Mouse (Mus musculus) CH12.LX (cell line): ENCODE results near the gene Isyna1. TPM values are rescaled to one million over a fixed set of nuclear protein-coding genes. Genes with fewer than 3 reads are reported as not detected.

Source experiments
- DNase-seq: peaks from one replicate; pipeline ENCODE4 v3.0.0-alpha.2; 2013; ENCODE audit errors: extremely low read depth
- H3K27ac ChIP-seq: 2 replicates; pipeline ENCODE4 v1.5.1; 2012; ENCODE audit warnings: low read depth, mild to moderate bottlenecking, control low read depth, moderate library complexity; ENCODE audit not compliant: insufficient read depth
- H3K27me3 ChIP-seq: replicated peaks from 2 replicates; pipeline ENCODE3; 2012; ENCODE audit warnings: inconsistent platforms
- H3K36me3 ChIP-seq, 2 experiments: replicated peaks in 1 of 2; 2 replicates each; pipeline versions ENCODE3 to v1.6.1; 2012; ENCODE audit warnings: inconsistent platforms in 1 of 2, low read length in 1 of 2, mild to moderate bottlenecking in 1 of 2, mixed read lengths in 1 of 2, moderate library complexity in 1 of 2; ENCODE audit not compliant: control insufficient read depth in 1 of 2, insufficient read depth in 1 of 2
- H3K4me1 ChIP-seq, 2 experiments: 2 replicates each; pipeline ENCODE4 v1.6.1; 2012; ENCODE audit warnings: inconsistent platforms in 1 of 2, moderate library complexity in 1 of 2; ENCODE audit not compliant: insufficient read depth in 2 of 2, control insufficient read depth in 1 of 2
- H3K4me2 ChIP-seq: 2 replicates; pipeline ENCODE4 v1.6.1; 2012; ENCODE audit warnings: low read depth, mild to moderate bottlenecking, control low read depth; ENCODE audit not compliant: poor library complexity, insufficient read depth, severe bottlenecking
- H3K4me3 ChIP-seq, 3 experiments: fragments of 150-350 bp in 1 of 3; sonication (generic) in 1 of 3; replicated peaks in 1 of 3; 2 replicates each; pipeline versions ENCODE3 to v1.5.1; 2011 to 2012; ENCODE audit warnings: low read depth in 2 of 3, low read length in 2 of 3, mild to moderate bottlenecking in 2 of 3, moderate library complexity in 2 of 3, control low read depth in 1 of 3, improper control_type of control experiment in 1 of 3, inconsistent platforms in 1 of 3, mixed read lengths in 1 of 3; ENCODE audit not compliant: poor library complexity in 1 of 3
- H3K79me2 ChIP-seq: replicated peaks from 2 replicates; pipeline ENCODE4 v1.6.1; 2012; ENCODE audit warnings: mild to moderate bottlenecking, moderate library complexity; ENCODE audit not compliant: control insufficient read depth, poor library complexity, insufficient read depth, severe bottlenecking; ENCODE audit errors: extremely low read depth
- H3K9ac ChIP-seq: 2 replicates; pipeline ENCODE4 v1.6.1; 2012; ENCODE audit warnings: low read depth, mild to moderate bottlenecking, control low read depth, moderate library complexity; ENCODE audit not compliant: insufficient read depth
- H3K9me3 ChIP-seq: replicated peaks from 2 replicates; pipeline ENCODE3; 2012; ENCODE audit warnings: low read length, inconsistent platforms, mixed read lengths
- CHD1 ChIP-seq: IDR thresholded peaks from 2 replicates; pipeline ENCODE4 v1.6.1; 2012; ENCODE audit warnings: low read depth, low read length, improper control_type of control experiment, inconsistent platforms
- CTCF ChIP-seq, 2 experiments: IDR thresholded peaks in 1 of 2; conservative IDR thresholded peaks in 1 of 2; 2 replicates each; pipeline ENCODE4 v1.5.1; 2011 to 2012; ENCODE audit warnings: low read depth in 2 of 2, low read length in 2 of 2, improper control_type of control experiment in 1 of 2, inconsistent platforms in 1 of 2, mild to moderate bottlenecking in 1 of 2, moderate library complexity in 1 of 2
- E2F4 ChIP-seq: IDR thresholded peaks from 2 replicates; pipeline ENCODE4 v1.6.1; 2011; ENCODE audit warnings: low read depth, low read length, improper control_type of control experiment; ENCODE audit not compliant: insufficient replicate concordance
- ETS1 ChIP-seq: conservative IDR thresholded peaks from 2 replicates; pipeline ENCODE4 v1.6.1; 2012; ENCODE audit warnings: low read depth, mild to moderate bottlenecking, inconsistent platforms, low read length, improper control_type of control experiment, moderate library complexity
- JUND ChIP-seq: conservative IDR thresholded peaks from 2 replicates; pipeline ENCODE4 v1.6.1; 2011; ENCODE audit warnings: low read depth, low read length, improper control_type of control experiment
- MAFK ChIP-seq: IDR thresholded peaks from 2 replicates; pipeline ENCODE4 v1.6.1; 2011; ENCODE audit warnings: low read length, improper control_type of control experiment; ENCODE audit not compliant: insufficient replicate concordance
- MAZ ChIP-seq: IDR thresholded peaks from 2 replicates; pipeline ENCODE4 v1.6.1; 2012; ENCODE audit warnings: low read depth, mild to moderate bottlenecking, inconsistent platforms, low read length, improper control_type of control experiment, moderate library complexity
- MEF2A ChIP-seq: IDR thresholded peaks from 2 replicates; pipeline ENCODE4 v1.6.1; 2014; ENCODE audit warnings: low read depth, mild to moderate bottlenecking, inconsistent platforms, low read length, improper control_type of control experiment, borderline replicate concordance
- MXI1 ChIP-seq: IDR thresholded peaks from 2 replicates; pipeline ENCODE4 v1.6.1; 2011; ENCODE audit warnings: mild to moderate bottlenecking, low read depth, low read length, improper control_type of control experiment
- MYC ChIP-seq: IDR thresholded peaks from 2 replicates; pipeline ENCODE4 v1.6.1; 2011; ENCODE audit warnings: low read depth, mild to moderate bottlenecking, improper control_type of control experiment, low read length
- NELFE ChIP-seq: IDR thresholded peaks from 2 replicates; pipeline ENCODE4 v1.6.1; 2011; ENCODE audit warnings: low read depth, low read length, improper control_type of control experiment
- NRF1 ChIP-seq: IDR thresholded peaks from 2 replicates; pipeline ENCODE4 v1.6.1; 2014; ENCODE audit warnings: low read depth, mild to moderate bottlenecking, inconsistent platforms, low read length, improper control_type of control experiment, moderate library complexity
- PAX5 ChIP-seq: IDR thresholded peaks from 2 replicates; pipeline ENCODE4 v1.6.1; 2012; ENCODE audit warnings: low read length, inconsistent platforms, mixed read lengths
- POLR2AphosphoS2 ChIP-seq: IDR thresholded peaks from 2 replicates; pipeline ENCODE4 v1.6.1; 2011; ENCODE audit warnings: low read depth, low read length, improper control_type of control experiment
- SIN3A ChIP-seq: IDR thresholded peaks from 2 replicates; pipeline ENCODE4 v1.6.1; 2012; ENCODE audit warnings: low read length, improper control_type of control experiment, inconsistent platforms
- SMC3 ChIP-seq: IDR thresholded peaks from 2 replicates; pipeline ENCODE4 v1.6.1; 2011; ENCODE audit warnings: low read depth, low read length, improper control_type of control experiment
- ZKSCAN1 ChIP-seq: IDR thresholded peaks from 2 replicates; pipeline ENCODE4 v1.6.1; 2012; ENCODE audit warnings: low read depth, inconsistent platforms, low read length, improper control_type of control experiment, borderline replicate concordance
- dilution Hi-C: fragments of 300-500 bp; cut with MboI; formaldehyde crosslinking; loops from 2 replicates; pipeline ENCODE4 v1.14.3; 2020; ENCODE audit warnings: low sequenced_read_pairs; ENCODE audit not compliant: extremely low pct_unique_long_range_greater_than_20kb, extremely low pct_ligation_motif_present
- in situ Hi-C: fragments of 300-500 bp; cut with MboI; formaldehyde crosslinking; loops from 3 replicates; pipeline ENCODE4 v1.14.3; 2019; ENCODE audit warnings: low sequenced_read_pairs, low pct_ligation_motif_present, low pct_unique_long_range_greater_than_20kb, mixed read lengths
- polyA plus RNA-seq: library from polyadenylated mRNA; unstranded; fragments of >175 nt; gene quantifications from 2 replicates; pipeline ENCODE4 v1.2.1, GENCODE M21; 2012; ENCODE audit warnings: low read depth; ENCODE audit not compliant: insufficient read length
- total RNA-seq, 2 experiments: library from RNA; depleted of rRNA; stranded (reverse); fragments of 300-350 nt in 1 of 2; fragments of >200 nt in 1 of 2; gene quantifications; 2 replicates each; pipeline ENCODE4 v1.2.3; 2012 to 2014

Isyna1 gene
- total and polyA plus RNA-seq, 3 experiments, result 99.9 to 163 (median 141) TPM

DNA sequence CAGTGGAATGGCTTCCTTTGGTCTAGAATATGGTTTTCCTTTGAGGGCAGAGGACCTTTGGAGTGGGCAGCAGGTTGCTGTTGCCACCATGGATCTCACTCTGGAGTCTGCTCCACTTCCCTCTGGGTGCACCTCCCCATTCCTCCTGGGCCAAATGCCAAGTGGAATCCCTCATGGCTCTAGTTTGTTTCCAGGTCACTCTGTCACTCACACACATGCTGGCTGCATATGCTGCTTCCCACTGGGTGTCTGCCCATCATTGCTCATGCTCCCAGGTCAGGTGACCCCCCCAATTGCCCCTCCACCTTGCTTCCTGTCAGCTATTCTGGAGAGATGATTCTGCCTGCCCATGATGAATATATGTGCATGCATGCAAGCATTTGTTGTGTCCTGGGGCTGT is 40.4 kb upstream of the Isyna1 start:
- H3K9ac ChIP-seq, result no peak overlapping the region
- TF ChIP-seq MAZ (no peak), E2F4 (no peak), MAFK (no peak), JUND (no peak), POLR2AphosphoS2 (no peak), CTCF (conservative IDR thresholded peaks at IDR 0.05 in 1 of 2, IDR thresholded peaks at IDR 0.05 in 1 of 2; ENCODE audit: low read depth in 2 of 2, low read length in 2 of 2) (no peak), SIN3A (no peak), MYC (no peak), MXI1 (no peak), PAX5 (no peak), NRF1 (no peak), NELFE (no peak)
- TF ChIP-seq, all 38 proteins: peak for 0
- dilution Hi-C loops (no loop called here), in situ Hi-C loops (no loop called here)
- Histone ChIP-seq H3K4me3 (no peak overlapping the region), H3K4me2 (no peak overlapping the region), H3K27me3 (no peaks in the 10 kb centered on the region), H3K79me2 (peaks cover 5% of the 10 kb centered on the region; the same call in 1 of the 2 replicates), H3K9me3 (no peaks in the 10 kb centered on the region), H3K27ac (no peak overlapping the region), H3K36me3 (peaks cover 0 to 58% of the 10 kb centered on the region in 2 experiments), H3K4me1 (peaks cover 0 to 21% of the 10 kb centered on the region in 2 experiments; a peak in 2 of 4 replicates)
- DNase-seq, result no peak

DNA sequence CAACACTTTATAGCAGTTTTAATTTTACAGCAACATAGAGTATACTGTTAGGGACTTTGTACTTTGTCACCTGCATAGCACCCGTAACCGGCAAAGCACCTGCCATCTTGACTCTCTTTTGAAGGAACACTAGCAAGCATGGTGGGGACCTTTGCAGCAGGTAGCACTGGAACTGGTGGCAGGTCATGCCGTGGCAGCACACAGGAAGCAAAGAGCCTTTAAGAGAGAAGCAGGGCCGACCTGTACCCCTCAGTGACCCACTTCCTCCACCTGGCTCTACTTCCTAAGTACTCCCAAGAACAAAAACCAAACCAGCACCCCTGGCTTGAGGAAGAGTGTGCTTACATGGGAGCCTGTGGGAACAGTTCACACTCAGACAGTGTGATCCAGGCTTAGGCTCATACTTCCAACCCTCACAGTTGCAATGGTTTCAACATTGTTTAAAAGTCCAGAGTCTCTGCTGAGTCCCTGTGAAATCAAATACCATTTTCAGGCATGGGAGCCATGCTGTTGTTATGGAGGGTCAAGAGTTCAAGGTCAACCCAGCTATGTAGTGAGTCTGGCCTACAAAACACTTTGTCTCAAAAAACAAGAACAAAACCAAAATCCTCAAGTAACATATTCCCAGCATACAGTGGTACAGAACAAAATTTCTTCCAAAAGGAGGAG is 39.0 kb upstream of the Isyna1 start:
- Histone ChIP-seq H3K27ac (no peak overlapping the region), H3K9ac (no peak overlapping the region), H3K79me2 (no peaks in the 10 kb centered on the region; the same call in 1 of the 2 replicates), H3K36me3 (peaks cover 0 to 65% of the 10 kb centered on the region in 2 experiments), H3K4me2 (no peak overlapping the region), H3K4me3 (no peak overlapping the region), H3K4me1 (peaks cover 3 to 33% of the 10 kb centered on the region in 2 experiments; a peak in 2 of 4 replicates), H3K27me3 (no peaks in the 10 kb centered on the region), H3K9me3 (no peaks in the 10 kb centered on the region)
- in situ Hi-C loops (no loop called here), dilution Hi-C loops (no loop called here)
- TF ChIP-seq PAX5, result no peak
- no peak for TF ChIP-seq ETS1
- no peak for TF ChIP-seq CHD1
- TF ChIP-seq SMC3, result no peak
- no peak for TF ChIP-seq MEF2A
- no peak for TF ChIP-seq ZKSCAN1
- no peak for TF ChIP-seq NRF1
- DNase-seq, result no peak
